Mouse (Mus musculus) heart, adult 9 months (tissue): ENCODE measurements at regions not wholly inside any gene's neighbourhood (a gene's known extent, or its start where the extent isn't known, plus 50 kb on each side); places are given as distances from the start of the nearest gene placed in this dataset.
A peak's percentile ranks its signal among the peaks of the same experiment; 100 is the strongest.
"Not testable (repeated sequence)": the region's sequence is repeated elsewhere in the genome, so short reads cannot be mapped to it uniquely, and the experiment has no call there.

Experiments
- DNase-seq, 2 experiments: peaks; one replicate each; pipeline ENCODE4 v3.0.0; 2022; ENCODE audit warnings: low spot score in 2 of 2

DNA sequence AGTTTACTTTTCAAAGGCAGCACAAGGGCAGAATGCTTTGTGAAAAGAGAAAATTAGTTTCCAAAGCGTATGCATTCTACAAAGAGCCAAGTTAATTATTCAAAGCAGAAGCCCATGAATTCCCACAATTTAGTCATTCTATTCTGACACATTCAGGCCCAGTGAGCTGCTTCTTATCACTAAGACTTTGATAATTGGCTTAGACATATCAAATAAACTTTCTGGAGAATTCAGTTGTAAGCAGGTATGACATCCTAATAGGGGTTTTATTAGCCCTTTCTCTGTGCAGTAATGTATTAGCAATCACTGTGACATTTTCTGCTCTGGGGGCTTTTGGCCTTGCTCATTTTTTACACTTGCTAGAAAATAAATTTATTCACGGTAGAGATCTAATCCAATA is 161.9 kb upstream of the Gm10306 start:
- DNase-seq = no peak

DNA sequence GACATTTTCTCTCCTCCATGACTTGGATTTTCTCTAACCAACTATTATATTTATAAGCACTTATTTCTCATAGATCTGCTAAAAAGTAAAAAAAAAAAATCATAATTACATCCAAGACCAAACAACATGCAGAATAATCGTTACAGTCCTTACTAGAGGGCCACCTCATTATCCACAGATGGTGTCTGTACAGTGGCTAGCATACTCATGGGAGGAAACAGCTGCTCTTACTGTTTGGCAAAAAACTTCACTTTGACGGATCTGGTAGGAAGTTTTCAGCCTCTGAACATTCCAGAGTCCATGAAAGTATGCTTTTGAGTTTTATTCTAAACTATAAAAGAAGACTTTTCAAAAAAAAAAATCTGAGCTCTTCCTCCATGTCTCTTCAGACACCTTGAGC is 159.1 kb upstream of the Gm10306 start:
- no peak for DNase-seq

DNA sequence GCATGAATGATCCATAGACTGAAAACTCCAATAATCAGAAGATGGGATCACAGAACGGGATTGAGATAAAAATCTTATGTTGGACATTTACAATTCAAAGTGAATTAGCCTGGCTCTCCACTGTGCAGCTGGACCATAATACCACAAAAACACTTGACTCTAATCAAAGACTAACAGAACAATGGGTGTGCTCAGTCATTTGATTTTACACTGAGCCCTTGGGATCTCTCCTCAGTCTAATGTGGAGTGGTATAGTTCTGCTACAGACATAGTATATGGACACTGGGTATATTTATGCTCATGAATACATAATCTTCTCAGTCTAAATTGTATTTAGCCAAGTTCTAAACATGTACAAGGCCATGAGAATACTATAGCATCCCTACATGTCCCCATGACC is 149.4 kb upstream of the Gm10306 start:
- no peak for DNase-seq

DNA sequence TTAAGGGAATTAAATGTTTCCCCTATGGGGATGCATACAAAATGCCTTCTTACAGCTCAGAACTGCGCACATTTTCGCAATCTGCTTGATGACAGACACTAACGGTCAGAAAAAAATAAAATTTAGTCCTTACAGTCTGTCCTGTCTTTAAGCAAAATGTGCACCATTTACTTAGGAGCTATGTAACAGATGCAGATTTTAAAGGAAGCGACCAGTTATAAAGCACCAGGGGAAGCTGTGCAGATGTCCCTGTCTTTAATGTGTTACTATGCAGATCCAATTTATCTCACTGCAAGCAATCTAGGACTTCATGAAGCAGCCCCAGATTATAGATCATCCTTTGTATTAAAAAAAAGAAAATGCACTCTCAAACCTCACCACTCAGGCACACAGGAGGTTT is 148.8 kb upstream of the Gm10306 start:
- no peak for DNase-seq

DNA sequence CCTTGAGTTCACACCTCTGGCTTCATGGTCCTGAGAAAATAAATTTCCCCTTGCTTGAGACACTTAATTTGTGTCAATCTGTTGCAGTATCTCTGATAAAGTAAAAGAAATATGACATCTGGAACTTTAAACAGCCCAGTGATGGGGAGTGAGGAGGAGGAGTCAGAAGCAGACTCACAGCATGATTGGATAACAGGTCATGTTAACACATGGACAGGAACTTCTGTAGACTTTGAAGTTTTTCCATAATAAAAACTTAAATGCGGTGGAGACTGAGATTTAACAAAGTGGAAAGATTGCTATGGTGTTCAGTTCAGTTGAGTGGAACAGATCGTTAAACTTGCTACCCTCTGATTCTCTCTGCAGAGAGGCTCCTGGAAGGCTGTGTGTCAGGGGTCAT is 143.7 kb upstream of the Gm10306 start:
- DNase-seq = no peak

DNA sequence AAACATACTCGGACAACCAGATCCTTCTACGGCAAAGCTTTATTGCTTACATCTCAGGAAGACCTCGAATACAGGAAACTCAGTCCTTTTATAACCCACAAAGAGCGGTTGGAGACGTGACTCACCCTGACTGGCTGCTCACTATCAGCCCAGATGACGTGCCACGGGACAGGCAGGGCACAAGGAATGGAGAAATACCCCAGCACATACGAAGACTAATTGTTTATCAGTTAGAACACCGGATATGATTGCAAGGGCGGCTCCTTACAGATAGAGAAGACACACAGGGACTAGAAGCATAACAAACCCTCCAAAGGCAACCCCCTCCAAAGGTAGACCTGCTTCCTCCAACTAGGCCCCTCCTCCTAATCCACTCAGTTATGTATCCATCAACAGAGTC is 130.8 kb upstream of the Gm10306 start:
- not testable (repeated sequence) for DNase-seq

DNA sequence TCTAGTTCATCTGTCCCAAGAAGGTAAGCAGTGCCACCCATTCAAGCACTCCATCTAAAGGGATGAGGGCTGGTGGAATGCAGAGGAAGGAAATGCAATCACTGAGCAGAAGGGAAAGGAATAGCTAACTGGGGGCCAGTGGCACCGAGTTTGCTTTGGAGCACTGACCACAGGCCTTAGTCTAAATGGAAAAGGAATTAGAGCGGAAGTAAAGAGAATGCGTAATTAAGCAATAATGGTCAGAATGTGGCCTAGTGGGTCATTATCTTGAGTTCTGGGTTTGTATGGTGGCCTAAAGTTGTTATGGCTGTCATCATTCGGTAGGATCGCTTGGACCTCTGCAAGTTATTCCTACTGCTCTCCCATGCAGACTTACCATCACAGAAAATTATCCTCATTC is 128.8 kb upstream of the Gm10306 start:
- no peak for DNase-seq

DNA sequence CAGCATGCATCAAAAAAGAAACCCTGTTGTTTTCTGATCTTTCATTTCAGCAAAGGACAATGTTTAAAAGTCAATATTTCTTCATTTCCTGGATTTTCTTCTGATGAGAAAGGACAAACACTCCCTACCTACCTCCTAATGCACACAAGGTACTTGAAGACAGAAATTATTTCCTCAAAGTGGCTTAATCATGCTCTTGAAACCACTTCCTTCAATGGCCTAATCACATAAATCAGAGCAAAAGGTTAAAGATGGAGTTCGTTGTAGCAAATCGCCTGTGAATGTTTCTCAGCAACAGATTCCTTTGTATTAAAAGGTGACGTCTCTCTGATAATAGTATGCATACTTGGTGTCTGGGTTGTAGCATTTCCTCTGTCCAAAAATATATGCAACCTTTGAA is 124.3 kb upstream of the Gm10306 start:
- no peak for DNase-seq

DNA sequence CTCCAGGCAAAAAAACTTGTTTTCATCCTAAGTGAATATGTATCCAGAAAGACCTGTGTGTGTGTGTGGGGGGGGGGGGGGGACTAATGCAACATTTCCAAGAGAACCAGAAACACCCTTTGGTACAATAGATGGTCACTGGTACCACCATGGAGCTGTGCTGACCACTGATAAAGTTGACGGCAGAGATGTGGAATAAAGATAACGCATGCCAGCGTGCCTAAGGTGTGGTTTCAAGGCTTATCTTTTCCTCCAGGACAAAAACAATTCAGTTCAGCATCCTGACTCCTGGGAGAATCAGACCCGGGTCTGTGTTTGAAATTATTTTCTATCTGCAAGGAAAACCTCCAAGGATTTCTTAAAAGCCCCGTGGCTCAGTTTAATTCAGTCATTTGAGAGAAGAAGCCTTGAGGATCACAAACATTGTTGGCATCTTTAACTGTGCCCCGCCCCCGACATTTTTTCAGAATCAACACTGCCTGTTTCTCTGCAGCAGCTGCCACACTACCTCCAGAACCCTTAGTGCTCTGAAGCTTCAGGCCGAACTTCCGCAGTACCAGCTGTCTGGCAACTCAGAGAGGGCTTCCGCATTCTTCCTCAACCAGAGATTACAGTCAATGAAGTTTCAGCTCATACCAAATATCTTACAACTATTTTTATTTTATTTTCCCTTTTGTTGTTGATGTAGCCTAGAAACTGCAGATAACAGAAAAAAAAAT is 118.5 kb upstream of the Gm10306 start:
- peak; percentile 1 to 2 for DNase-seq

DNA sequence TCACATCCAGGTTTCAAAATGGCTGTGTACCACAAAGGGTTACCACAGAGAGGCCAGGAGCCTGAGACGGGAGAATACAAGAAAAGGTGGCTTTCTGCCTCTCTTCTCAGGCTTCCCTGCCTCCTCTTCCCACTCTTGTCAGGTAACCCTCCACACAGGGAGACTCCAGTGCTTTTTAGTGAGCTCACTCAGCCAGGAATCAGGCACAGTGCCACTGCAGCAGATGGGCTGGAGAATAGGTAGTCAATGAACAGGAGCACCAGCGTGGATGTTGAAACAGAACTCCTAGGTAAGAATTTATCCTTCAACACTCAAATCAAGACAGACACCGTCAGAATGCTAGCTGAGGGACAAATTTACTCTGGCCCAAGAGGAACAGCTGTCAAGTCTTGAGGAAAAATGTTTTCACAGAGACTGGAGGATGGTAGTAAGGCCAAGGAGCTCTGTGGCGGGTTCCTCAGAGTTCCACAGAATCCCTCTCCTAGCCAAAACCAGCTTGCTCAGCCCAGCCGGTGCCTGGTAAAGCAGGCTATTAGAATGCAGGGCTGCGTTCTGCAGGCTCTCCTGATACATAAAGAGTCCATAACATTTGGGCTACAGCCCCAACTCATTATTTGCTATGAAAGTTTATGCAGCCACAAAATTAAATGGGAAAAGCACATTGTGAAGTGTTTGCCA is 117.0 kb upstream of the Gm10306 start:
- no peak for DNase-seq

DNA sequence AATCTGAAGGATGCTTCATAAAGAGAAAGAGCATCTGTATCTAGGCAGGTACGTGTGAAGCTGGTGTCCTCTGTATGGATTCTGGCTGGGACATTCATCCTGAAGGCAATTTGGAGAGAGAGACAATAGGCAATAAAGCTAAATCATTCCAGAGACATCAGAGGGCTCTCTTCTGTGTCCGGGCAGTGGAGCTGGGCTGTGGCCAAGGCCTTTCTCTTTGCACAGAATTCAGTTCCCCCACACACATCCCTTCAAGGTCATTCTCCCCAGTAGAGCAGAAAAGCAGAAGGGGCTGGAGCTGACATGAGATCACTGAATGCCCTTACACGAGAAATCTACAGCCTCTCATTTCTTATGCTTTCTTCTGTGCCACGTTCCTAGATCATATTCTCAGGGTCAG is 109.7 kb upstream of the Gm10306 start:
- DNase-seq = no peak
